Mouse (Mus musculus) activated CD4-positive, CD25-positive, alpha-beta regulatory T cell, adult 9 weeks (primary cell): Measurements from ENCODE around the gene Havcr2. TPM values are rescaled to one million over a fixed set of nuclear protein-coding genes. Genes with fewer than 3 reads are reported as not detected.

Experiments used
- polyA plus RNA-seq: library from polyadenylated mRNA; unstranded; fragments of 100-300 nt; shearing (Covaris generic); gene quantifications from one replicate; pipeline ENCODE4 v1.2.1, GENCODE M21; 2017

Gene Havcr2
- 3.3 TPM for polyA plus RNA-seq

DNA sequence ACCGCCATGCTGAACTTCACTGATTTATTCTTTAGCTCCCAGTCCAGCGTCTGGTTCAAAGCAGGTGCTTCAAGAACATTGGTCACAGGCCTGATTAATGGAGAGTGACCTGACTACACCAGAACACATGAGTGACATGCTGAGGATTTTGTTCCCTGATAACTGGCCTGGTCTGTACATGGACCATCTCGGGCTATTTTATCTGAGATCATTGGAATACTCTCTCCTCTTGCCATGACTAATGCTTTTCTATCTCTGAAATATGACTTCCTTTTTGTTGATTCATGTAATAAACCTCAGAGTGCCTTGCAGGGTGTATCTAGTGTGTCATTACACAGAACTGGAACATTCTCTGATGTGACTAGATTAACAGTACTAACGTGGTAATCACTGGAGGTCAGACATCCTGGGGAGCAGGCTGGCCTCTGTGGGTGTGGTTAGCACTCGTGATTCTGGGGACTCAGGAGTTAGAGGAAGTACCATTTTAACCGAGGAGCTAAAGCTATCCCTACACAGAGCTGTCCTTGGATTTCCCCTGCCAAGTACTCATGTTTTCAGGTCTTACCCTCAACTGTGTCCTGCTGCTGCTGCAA lies at the start of gene Havcr2:
Gene Havcr2, plus strand, starts transcription at position 483 of the 593 bp plus-strand sequence.

DNA sequence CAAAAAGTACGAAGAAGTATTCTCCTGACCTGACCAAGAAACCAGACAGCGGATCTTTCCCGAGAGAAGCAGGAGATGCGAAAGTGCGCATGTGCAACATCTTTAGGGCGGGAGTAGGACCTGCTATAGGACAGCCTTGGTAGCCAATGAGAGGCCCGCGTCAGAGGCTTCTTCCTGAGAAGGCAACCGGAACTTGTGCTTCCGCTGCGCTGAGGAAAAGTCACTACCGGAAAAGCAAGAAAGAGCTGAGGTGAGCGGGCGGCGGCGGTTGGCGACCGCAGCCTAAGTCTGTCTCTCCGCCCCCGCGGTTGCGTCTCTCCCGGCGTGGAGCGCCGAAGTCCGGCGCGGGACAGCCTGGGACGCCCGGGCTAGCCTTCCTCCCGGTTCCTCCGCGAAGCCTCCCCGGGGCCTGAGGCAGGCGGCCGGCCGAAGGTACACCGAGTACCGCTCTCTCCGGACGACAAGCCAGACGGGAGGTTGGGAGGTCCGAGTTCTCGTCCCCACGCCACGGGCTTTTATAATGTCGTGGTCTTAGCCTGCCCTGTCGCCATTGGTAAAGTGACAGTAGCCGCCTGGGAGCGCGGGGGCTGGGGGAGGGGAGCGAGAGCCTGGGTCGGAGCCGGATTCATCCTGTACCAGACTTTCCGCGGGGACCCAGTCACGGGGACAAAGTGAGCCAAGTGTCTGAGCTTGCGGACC lies 17.8 kb upstream of the Havcr2 start, which contains the start of gene Med7:
Gene Med7, plus strand, starts transcription at position 166 of the 699 bp plus-strand sequence.

GRCm38 (mm10) chr11:46523912-46524311 lies 69.2 kb downstream of the Havcr2 start, which contains the start of gene Gm12169:
TSS of gene Gm12169 (plus strand) at chr11:46524212.

Other genes with a start within 250 kb of the Havcr2 start
- 0.87 TPM for gene Fndc9, start 219.4 kb upstream of the Havcr2 start, polyA plus RNA-seq
- gene Cyfip2, start 142.1 kb upstream of the Havcr2 start, polyA plus RNA-seq, result 189 TPM
- 285 TPM for gene Itk, start 65.4 kb upstream of the Havcr2 start, polyA plus RNA-seq
- 1.8 TPM for gene Fam71b, start 58.4 kb upstream of the Havcr2 start, polyA plus RNA-seq
- gene Med7, start 18.0 kb upstream of the Havcr2 start, polyA plus RNA-seq, result 67.4 TPM
- gene Gm12169, start 69.3 kb downstream of the Havcr2 start, polyA plus RNA-seq, result 1.7 TPM
- gene BC053393, start 116.6 kb downstream of the Havcr2 start, polyA plus RNA-seq, result not detected
- gene Dppa1, start 174.3 kb downstream of the Havcr2 start, polyA plus RNA-seq, result not detected